Mouse (Mus musculus): Measurements from ENCODE around the gene Trim16. TPM values are rescaled to one million over a fixed set of nuclear protein-coding genes. Genes with fewer than 3 reads are reported as not detected.
A peak's percentile ranks its signal among the peaks of the same experiment; 100 is the strongest.

Trim16 gene
- 10 to 100 TPM; 24.1 to 28.3 TPM for total RNA-seq (2021)
- long read RNA-seq, experiment 1, transcript Trim16-201 (6 exons, 3,906 nt), result major isoform, 30 of 35 reads
- long read RNA-seq, experiment 1, partial matches to known transcripts, result 2 of 35 reads
- long read RNA-seq, experiment 1, other reads (novel, unspliced or antisense), result 2 of 35 reads
- long read RNA-seq, experiment 2, transcript Trim16-201 (6 exons, 3,906 nt), result major isoform, 56 of 62 reads
- long read RNA-seq, experiment 2, partial matches to known transcripts, result 0 of 62 reads
- long read RNA-seq, experiment 2, other reads (novel, unspliced or antisense), result 3 of 62 reads

DNA sequence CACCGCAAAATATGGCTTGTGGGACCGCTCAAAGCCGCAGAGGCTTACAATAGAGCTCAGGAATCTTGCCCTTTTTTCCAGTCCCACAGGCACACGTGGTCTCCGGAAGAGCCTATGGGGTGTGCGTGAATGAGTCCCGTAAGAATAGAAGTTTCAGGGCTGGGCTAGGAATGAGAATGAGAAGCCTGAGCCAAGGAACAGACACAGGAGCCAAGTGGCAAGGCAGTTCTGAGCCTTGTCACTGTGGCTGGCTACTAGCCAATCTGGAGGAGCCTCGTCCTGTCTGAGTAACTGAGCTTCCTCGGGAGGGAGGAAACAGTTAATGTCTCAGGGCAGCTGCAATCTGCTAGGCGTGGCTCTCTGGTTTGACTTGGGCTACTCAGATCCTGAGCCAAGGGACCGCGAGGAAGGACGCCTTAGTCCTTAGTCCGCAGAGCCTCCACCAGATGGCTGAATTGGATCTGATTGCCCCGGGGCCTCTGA, at the start of gene Trim16:
TSS of gene Trim16 (plus strand) at position 173 of the 483 bp plus-strand sequence.
- DNase-seq (ENCODE audit: low spot score in 2 of 2), result peak; percentile 59 to 84

DNA sequence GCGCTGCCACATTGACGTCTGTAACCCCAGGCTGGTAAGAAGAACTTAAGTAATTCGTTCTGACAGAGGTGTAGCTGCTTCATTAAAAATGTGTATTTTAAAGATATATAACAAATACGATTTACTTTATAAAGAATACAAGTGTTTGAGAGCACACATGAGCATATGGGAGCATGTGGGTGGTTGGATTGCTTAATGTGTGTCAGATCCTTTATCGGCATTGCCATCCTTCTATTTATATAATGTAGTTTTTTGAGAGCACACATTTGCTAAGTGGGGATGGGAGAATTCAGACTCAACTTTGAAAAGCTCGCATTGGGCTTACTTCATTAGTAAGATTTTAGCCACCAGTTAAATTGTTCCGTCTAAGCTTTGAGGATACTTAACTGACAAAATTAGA, 43.5 kb upstream of the Trim16 start:
- no peak for DNase-seq (ENCODE audit: low spot score in 2 of 2)

DNA sequence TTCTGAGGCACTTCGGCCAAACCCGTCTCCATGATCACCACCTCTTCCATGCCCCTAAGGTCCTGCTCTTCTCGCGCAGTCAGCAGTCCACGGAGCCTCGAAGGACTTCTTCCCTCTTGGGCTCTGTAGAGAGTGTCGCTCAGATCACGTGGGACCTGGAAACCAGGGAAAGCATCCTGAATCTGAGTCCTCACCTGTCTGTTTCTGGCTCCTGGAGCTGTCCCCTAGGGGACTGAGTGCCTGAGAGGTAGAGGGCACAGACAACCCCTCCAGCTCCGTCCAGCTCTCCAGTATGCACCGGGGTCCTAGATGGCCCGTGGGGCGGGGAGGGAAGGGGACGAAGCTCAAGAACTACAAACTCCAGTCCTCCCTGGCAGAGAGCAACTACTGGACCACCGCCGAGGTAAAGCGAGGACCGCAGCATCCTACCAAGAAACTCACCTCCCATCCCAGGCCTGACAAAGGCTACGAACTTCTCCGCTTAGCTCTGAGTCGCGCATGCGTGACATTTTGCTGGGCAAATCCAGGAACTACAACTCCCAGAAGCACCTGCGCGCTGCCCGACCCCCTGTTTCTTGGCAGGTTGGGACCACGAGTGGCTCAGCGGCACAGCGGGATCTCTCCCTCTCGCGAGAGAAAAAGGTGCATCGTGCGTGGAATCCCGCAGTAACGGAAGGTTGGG, 31.0 kb upstream of the Trim16 start, which contains the start of gene Zfp286:
TSS of gene Zfp286 (minus strand) at position 528 of the 682 bp plus-strand sequence.
- DNase-seq (ENCODE audit: low spot score in 2 of 2), result peak; percentile 70 to 87

DNA sequence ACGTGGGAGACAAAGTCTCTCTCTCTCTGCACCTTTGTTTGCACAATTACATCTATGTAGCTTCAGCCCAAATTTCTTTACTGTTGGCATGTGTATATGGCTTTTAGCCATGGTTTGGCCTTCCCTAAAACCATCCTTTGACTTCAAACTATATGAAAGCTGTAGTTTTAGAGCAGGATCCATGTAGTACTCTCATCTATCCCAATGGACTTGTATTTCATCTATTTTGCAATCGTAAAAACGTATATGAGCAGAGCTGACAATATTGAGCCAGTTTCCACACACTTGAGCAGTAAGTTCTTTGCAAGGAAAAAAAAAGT, 30.5 kb upstream of the Trim16 start:
- no peak for DNase-seq (ENCODE audit: low spot score in 2 of 2)

DNA sequence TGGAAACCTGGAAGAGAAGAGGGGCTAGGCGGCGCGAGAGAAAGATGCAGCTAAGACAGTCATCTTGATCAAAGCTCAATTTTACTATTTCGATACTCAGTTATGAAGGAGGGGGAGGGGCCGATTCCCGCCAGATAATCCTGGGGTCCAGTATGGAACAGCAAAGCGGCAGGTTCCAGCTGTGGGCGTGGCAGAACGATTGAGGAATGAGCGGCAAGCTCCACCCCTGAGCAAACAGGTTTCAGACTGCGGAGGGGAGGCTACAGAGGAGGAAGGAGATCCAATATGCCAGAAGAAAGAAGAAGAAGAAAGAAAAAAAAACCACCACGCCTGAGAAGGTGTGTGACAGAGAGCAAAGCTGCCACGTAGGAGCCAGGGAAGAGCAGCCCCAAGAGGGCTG, 15.9 kb upstream of the Trim16 start:
- no peak for DNase-seq (ENCODE audit: low spot score in 2 of 2)

DNA sequence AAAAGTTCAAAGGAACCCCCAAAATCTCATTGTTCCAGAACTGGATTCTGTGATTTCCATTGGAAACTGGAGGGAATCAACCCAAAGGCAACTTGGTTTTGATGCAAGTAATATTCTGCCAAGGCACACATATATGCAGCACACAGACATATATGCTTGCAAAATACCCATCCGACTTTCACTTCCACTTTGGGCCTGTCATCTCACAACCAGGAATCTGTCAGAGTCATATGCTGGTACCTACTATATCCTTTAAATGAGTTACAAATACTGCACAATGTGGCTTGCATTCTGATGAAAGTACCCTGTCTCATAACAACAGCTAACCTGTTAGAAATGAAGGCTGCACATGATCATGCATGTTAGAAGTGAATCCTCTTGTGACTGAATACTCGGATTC, 12.1 kb upstream of the Trim16 start:
- no peak for DNase-seq (ENCODE audit: low spot score in 2 of 2)

DNA sequence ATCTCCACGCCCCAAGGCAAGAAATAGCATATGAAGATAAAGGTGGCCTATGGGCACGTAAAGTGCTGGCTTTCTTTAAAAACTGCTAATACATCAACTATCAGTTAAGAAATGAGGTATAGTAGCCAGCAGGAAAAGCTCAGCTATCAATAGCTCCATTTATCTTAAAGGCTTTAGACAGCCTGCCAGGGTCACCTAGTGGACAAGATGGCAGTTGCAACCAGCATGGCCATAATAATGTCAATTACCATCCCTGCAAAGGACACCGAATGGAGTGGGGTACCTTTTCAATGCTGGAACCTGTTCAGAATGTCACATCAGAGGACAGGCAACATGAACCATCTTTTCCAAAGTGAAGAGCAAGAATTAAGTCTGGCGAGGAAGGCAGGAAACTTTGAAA, 10.8 kb upstream of the Trim16 start:
- no peak for DNase-seq (ENCODE audit: low spot score in 2 of 2)

DNA sequence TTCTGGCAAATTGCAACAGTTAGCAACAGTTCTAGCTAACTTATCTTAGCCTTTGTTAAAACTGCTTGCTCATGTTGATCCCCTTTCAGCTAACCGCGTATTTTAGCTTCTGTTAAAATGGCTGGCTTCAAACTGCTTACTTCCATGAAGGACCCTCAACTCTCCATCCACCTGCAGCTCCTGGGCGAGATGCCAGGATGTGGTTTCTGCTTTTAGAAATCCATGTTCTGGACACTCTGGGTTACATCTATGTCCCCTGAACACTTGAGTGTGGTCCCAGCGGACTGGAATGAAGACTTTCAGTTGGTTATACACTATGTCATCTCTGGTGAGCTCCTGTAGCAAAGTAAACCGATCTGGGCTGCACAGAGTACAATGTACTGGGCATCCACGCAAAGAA, 7.8 kb upstream of the Trim16 start:
- no peak for DNase-seq (ENCODE audit: low spot score in 2 of 2)

DNA sequence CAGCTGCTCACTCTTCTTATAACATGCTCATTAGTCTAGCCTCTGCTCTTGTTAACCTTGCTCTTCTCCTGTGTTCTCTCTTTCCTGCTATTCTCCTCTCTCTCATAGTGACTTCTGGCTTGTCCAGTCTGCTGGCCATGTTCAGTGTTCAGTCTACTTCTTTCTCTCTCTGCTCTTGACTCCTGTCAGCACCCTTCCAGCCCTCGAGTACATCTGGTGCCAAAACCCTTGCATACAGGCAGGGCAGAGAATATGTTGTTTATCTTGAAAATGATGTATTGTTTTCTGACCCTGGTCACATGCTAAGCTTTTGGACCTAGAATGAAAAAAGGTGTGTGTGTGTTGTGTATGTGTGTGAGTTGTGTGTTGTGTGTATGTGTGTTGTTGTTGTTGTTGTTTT, 6.5 kb upstream of the Trim16 start:
- DNase-seq (ENCODE audit: low spot score in 2 of 2), result no peak

DNA sequence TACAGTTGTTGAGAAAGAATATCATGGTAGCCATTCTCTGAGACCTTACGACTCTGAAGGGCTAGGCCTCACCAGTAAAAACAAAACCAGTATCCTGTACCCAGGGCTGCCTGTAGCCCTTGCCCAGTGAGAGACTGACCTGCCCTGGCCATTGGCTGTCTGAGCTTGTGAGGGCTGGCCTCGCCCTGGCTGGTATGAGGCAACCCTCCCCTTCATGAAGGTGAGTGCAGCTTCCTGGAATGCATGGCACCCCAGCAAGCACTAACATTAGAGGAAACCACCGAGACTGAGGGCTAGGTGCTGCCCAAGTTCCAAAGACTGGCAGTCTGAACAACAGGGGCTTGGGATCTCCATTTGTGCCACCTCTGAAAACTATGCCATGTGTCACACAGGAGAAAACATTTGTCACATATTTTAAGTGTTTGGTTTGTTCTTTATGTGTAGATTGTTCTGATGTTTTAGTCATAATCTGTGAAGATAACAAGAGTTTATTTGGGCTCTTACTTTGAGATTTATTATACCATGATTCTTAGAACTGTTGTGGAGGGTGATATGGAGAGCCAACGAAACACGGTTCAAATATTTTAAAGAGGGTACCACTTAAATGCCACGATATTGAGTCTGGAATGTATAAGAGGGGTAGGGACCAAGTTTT, 5.9 kb upstream of the Trim16 start:
- DNase-seq (ENCODE audit: low spot score in 2 of 2), result no peak

DNA sequence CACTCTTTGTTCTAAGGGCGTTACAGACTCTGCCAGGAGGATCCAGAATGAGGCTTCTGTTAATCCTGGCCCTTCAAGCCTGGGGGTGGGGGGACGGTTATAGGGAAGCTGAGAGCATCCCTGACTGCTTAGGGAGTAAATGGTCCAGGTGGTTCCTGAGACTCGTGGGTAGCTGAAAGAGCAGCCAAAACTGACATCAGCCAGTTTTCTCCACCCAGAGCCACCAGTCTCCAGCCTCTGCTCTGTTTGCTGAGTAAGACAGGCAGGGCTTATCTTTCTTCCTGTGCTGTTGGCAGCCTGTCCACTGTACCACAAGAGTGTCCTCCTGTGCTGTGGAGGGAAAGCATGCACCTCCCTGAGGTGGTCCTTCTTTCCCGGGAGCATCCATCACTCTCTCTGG, 5.4 kb upstream of the Trim16 start:
- no peak for DNase-seq (ENCODE audit: low spot score in 2 of 2)

DNA sequence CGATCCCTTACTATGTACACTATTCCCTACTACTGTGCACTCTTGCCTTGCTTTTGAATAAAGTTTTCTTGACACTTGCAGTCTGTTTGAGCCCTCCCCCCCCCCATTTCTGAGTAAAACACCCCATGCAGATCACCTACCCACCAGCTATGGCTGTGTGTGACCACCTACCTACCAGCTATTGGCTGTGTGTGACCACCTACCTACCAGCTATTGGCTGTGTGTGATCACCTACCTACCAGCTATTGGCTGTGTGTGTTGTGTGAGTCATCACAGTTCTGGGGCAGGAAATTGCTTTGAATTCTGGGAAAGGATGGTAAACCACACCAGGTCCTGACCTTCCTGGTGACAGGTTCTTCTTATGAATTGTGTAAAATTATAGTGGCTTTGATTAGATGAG, 4.6 kb upstream of the Trim16 start:
- DNase-seq (ENCODE audit: low spot score in 2 of 2), result no peak

DNA sequence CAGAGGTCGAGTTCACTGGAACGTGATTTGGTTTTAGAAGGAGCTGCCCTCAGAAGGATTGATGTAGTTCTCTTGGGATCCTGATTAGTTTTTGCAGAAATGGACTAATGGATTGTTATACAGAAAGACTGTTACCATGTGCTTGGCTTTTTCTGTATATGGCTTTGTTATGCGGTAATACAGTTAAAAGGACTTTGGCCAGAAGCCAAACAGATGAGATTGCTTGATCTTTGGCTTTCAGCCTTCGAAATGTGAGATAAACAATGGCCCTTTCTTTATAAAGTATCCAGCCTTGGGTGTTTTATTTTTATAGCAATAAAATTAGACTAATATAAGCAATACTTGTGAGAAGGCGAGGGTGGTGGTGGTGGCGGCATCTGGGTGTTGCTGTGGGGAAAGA, 3.4 kb upstream of the Trim16 start:
- DNase-seq (ENCODE audit: low spot score in 2 of 2), result no peak

DNA sequence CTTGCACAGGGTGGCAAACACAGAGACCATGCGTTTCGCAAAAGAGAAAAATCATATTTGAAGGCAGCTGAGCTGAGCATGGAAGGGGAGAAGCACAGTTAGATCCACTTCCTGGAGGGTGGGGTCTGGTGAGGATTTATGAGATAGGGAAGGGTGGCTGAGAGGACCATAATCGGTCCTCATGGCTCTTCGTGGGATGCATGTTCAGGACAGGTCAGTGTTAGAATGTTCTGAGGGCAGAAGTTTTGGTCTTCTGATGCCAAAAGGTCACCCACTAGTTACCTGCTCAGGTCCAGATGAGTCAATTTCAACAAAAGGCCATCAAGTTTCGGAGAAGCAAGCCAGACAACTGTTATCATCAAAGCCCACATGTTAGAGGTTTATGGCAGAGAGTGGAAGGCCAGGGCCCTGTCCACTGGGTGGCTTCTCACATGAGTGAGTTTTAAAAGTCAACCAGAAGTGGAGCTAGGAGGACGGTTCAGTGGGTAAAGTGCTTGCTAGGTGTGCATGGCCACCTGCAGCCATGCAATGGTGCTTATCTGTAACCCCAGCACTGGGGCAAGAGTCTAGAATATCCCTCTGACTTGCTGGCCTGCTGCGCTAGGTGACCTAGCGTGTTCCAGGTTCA, 858 bp upstream of the Trim16 start:
- no peak for DNase-seq (ENCODE audit: low spot score in 2 of 2)

DNA sequence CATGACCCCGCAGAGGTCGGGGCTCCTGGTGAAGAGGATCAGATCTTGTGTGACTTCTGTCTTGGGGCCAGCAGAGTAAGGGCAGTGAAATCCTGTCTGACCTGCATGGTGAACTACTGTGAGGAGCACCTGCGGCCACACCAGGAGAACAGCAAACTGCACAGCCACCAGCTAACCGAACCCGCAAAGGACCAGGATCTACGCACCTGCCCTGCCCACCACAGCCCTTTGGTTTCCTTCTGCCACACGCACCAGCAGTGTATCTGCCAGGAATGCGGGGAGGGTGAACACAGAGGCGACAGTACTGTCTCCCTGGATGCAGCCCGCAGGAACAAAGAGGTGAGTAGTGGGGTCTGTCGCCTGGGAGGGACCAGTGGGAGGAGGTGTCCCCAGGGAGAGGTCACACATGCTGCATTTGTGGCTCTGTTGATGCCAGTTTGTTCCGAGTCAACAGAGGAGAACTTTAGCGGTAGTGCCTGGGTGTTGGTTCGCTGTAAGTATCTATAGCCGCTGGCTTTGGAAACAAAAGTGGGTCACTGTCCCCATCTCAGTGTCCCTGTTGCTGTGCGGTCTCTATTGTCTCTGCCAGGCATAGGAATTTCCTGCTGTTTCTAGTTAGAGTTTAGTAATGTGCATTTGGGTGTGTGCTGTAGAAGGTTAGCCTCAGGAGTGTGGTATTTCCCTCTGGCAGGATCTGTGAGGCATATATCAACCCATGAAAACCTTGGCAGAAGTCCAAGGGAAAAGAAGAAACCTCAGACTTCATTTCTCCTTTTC, 818 bp downstream of the Trim16 start:
- peak in 1 of 2 experiments; percentile 32 for DNase-seq (ENCODE audit: low spot score in 2 of 2)

DNA sequence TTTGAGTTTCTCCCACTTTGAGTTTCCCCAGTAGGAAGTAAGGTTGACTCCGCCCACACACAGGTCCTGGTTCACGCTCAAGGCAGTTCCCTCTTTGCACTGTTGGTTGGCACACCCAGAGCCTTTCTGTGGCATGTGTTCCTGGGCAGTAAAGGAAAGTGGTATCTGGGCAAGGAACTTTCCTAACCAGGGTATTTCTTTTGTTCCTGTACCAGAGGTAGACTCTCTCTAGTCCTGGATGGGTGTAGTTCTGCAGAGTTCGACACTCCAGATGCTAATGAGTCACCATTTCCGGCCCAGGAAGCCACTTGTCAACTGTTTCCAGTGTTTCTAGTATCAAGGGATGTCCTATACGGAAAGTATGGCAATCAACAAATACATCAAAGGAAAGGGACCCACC, 1.9 kb downstream of the Trim16 start:
- peak in 1 of 2 experiments; percentile 18 for DNase-seq (ENCODE audit: low spot score in 2 of 2)

DNA sequence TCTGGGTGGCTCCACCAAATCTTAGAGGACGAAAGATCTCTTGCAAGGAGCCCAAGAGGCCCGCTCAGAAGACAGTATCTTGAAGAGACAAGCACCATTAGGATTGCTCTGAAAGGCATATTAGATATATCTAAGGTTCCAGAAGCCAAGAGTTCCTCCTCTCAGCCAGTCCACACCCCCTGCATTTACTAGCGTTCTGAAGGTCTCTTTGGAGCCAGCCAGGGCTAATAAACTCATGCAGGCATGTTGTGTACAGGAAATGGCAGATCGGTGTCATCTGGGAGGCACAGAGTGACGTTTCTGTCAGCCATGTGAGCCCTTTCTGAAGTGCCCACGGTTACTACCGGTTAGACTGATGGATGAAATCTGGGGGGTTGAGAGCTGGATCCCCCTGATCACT, 4.2 kb downstream of the Trim16 start:
- DNase-seq (ENCODE audit: low spot score in 2 of 2), result no peak

DNA sequence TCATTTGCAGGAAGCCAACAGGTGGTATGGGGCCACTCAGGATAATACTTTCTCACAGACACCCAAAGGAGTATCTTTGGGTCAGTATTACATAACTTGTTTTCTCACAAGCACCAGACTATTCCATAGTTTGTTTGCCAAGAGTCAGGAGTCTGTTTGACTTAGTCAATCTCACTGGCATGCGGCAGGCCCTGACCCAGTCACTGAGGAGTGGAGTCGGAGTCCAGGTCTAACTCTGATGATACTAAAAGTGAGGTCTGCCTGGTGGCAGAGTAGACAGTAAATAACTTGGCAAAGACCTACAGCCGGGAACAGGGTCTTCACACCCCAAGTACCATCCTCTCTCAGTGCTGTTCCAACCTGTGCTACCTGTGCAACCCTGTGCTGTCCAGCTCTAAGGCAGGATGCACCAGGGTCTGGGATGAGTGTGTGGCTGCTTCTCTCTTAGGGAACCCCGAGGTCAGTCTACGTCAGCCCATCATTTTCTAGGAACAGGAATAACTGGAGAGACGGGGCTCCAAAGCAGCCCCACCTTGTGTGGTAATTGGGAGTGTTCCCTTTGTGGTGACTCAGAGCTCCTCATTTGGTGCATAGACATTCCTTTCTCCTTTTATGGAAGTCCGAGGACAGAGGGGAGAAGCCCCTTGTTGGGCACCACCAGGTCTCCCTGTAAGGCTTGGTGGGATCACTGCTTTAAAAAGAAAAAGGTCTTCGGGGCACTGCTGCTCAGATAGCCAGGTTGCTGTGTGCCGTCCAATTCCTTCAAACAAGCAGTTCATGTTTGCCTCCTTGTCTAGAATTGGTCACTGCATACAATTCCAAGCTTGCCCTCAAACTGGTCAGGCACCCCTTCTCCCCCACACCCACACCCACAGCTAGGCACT, 5.4 kb downstream of the Trim16 start:
- DNase-seq (ENCODE audit: low spot score in 2 of 2), result no peak

DNA sequence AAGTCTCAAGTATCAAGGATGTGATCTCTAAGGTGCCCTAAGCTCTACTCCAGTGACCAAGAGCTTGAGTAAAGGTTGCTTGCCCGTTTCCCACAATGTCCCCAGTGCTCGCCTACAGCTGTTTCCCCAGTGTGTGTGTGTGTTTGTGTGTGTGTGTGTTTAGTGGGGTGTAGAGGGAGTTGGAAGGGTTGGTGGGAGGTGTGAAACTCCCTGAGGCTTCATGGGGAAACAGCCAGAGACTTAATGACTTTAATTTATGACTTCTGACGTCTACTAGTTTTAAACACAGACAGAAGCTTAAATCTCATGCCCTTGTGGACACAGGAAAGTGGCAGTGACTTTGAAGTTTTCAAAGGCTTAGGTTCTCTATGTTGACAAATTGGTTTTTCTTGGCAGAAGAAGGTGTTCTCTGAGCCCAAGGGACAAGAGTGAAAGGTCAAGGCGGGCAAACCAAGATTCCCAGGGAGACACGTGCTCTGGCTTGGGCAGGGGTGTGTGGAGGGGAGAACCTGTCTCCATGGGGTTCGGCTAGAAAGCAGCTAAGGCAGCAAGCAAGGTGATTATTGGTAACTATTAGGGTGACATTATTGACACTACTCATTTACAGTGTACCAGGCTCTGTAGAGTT, 6.2 kb downstream of the Trim16 start:
- DNase-seq (ENCODE audit: low spot score in 2 of 2), result no peak

DNA sequence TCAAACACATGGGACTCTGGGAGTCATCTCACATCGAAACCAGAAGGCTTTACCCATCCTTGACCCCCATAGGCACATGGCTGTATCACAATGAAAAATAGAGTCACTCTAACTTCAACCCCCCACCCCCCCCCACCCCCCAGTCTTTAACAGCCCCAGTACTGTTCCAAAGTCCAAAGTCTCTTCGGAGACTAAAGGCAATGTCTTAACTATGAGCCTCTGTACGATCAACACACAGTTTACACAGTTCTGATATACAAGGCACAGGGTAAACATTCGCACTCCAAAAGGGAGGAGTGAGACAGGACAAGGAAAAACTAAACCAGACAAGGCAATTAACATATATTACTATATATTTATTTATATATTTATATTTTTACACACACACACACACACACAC, 7.1 kb downstream of the Trim16 start:
- DNase-seq (ENCODE audit: low spot score in 2 of 2), result no peak

All from gastrocnemius, postnatal 4 days (tissue).